Mouse (Mus musculus) limb, embryonic 13.5 days (tissue): ENCODE measurements around the gene Grm4. TPM values are rescaled to one million over a fixed set of nuclear protein-coding genes. Genes with fewer than 3 reads are reported as not detected.

Source experiments
- ATAC-seq: fragments of 200-750 bp; cut with Nextera tagmentation; 2 replicates; pipeline ENCODE4 v1.8.0; 2017; ENCODE audit warnings: low read depth, moderate number of reproducible peaks, moderate TSS enrichment; ENCODE audit not compliant: low FRiP score
- H3K27ac ChIP-seq: fragments of 300-500 bp; sonication (generic); 2 replicates; pipeline ENCODE4 v1.5.1; 2015; ENCODE audit warnings: inconsistent platforms, mild to moderate bottlenecking, moderate library complexity
- H3K27me3 ChIP-seq: fragments of 300-500 bp; sonication (generic); 2 replicates; pipeline ENCODE4 v1.6.1; 2015; ENCODE audit warnings: mild to moderate bottlenecking, inconsistent platforms
- H3K36me3 ChIP-seq: fragments of 300-500 bp; sonication (generic); 2 replicates; pipeline ENCODE4 v1.6.1; 2015; ENCODE audit warnings: inconsistent platforms, mild to moderate bottlenecking, moderate library complexity
- H3K4me1 ChIP-seq: fragments of 300-500 bp; sonication (generic); 2 replicates; pipeline ENCODE4 v1.6.1; 2015; ENCODE audit warnings: inconsistent platforms
- H3K4me2 ChIP-seq: fragments of 300-500 bp; sonication (generic); replicated peaks from 2 replicates; pipeline ENCODE4 v1.6.1; 2015; ENCODE audit warnings: inconsistent platforms, mild to moderate bottlenecking, moderate library complexity
- H3K4me3 ChIP-seq: fragments of 300-500 bp; sonication (generic); 2 replicates; pipeline ENCODE4 v1.5.1; 2015; ENCODE audit warnings: moderate library complexity, mild to moderate bottlenecking, inconsistent platforms
- H3K9ac ChIP-seq: fragments of 300-500 bp; sonication (generic); 2 replicates; pipeline ENCODE4 v1.6.1; 2015; ENCODE audit warnings: mild to moderate bottlenecking, inconsistent platforms
- H3K9me3 ChIP-seq: fragments of 300-500 bp; sonication (generic); 2 replicates; pipeline ENCODE4 v1.6.1; 2016; ENCODE audit warnings: inconsistent platforms
- WGBS: fragments of 180-500 bp; shearing (Covaris S2); methylation state at CpG from one replicate; pipeline ENCODE4 v1.1.7; 2015; 5-methylcytosine and 5-hydroxymethylcytosine counted together
- polyA plus RNA-seq: library from polyadenylated mRNA; unstranded; fragments of >200 nt; fragmentation: Nextera tagmentation; extraction: Ambion mirVana; gene quantifications from 2 replicates; pipeline ENCODE4 v1.2.1, GENCODE M21; 2015

The Grm4 gene
- polyA plus RNA-seq, 1 experiment from 2014 or later = 0.34 TPM

DNA sequence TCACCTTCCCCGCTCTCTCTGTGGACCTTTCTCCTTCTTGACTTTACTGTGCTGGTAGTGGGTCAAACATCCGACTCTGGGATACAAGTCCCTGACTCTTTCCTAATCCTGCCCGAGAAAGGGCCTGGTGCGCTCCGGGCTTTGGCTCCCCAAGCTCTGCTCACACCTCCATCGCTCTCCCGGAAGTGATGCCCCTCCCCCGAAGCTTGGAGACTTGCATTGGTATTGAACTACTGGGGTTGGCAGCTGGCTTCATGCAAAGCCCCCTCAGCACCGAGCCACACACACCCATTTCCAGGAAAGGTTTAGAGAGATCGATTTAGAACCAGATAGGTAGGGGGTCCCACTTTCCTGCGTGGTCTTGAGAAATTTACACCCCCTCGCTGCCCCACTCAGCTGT, 24.8 kb upstream of the Grm4 start:
- Histone ChIP-seq H3K4me1 (peaks cover 14% of the 10 kb centered on the region), H3K9me3 (no peaks in the 10 kb centered on the region), H3K36me3 (no peaks in the 10 kb centered on the region), H3K4me3 (no peak overlapping the region), H3K9ac (no peak overlapping the region), H3K27ac (no peak overlapping the region), H3K4me2 (no peak overlapping the region), H3K27me3 (no peaks in the 10 kb centered on the region)
- 52% methylated on average over 12 of the region's 12 CpGs for WGBS
- ATAC-seq = no peak

DNA sequence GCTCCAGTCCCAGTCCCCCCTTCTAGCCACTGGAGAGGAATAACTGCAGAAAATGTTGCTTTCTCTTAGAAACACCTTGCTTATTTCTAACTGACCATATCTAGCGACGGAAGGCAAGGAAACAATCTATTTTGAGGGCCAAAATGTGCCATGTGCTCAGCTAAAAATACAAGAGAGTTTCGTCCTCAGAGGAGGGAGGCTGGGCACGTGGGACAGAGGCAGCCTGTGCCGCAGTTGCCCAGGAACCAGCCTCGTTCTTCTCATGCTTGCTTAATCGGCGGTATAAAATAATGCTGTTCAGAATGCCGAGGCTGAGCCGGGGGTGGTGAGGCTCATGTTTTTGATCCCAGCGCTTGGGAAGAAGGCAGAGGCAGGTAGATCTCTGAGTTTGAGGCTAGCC, 23.3 kb upstream of the Grm4 start:
- Histone ChIP-seq H3K27me3 (no peaks in the 10 kb centered on the region), H3K4me3 (no peak overlapping the region), H3K27ac (no peak overlapping the region), H3K4me2 (no peak overlapping the region), H3K36me3 (no peaks in the 10 kb centered on the region), H3K9ac (no peak overlapping the region), H3K9me3 (no peaks in the 10 kb centered on the region), H3K4me1 (peaks cover 14% of the 10 kb centered on the region)
- 85% methylated on average over 11 of the region's 11 CpGs for WGBS
- no peak for ATAC-seq

DNA sequence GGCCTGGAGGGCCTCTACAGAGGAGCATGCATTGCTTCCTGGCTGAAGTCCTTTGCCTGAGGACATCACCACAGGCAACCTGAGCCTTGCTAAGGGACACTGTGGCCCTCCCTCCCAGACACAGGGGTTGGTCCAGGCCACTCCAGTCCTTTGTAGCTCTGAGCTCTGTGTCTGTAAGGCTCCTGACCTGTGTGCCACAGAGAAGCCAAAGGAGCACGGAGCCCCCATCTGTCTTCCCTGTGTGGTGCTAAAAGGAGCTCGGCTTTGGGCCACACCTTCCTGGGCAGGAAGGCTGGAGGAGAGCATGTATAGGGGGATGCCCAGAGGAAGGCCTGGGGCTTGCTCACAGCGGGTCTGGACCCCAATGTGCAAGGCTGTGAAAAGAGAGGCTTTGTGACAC, 20.8 kb upstream of the Grm4 start:
- 77% methylated on average over 3 of the region's 3 CpGs for WGBS
- H3K9ac ChIP-seq = no peak overlapping the region
- no peak overlapping the region for H3K4me3 ChIP-seq
- no peaks in the 10 kb centered on the region for H3K9me3 ChIP-seq
- H3K4me2 ChIP-seq = no peak overlapping the region
- peaks cover 6% of the 10 kb centered on the region; the same call in 1 of the 2 replicates for H3K4me1 ChIP-seq
- H3K36me3 ChIP-seq = no peaks in the 10 kb centered on the region
- no peaks in the 10 kb centered on the region for H3K27me3 ChIP-seq
- H3K27ac ChIP-seq = no peak overlapping the region
- no peak for ATAC-seq

DNA sequence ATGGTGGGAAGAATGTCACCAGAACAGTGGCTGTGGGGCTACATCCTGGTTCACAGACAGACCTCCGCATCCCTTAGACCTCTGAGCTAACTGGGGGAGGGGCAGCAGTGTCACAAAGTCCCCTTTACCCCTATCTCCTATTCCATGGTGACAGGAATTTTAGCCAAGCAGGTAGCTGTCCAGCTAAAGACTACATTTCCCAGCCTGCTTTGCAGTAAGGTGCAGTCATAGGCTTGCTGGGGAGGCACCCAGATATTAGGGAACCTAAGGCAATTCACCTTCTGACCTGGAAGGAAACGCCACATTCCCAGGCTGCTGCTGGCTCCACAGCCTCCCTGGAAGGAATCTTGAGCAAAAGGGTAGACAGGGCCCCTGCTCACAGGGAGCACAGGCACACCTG, 20.1 kb upstream of the Grm4 start:
- Histone ChIP-seq H3K9me3 (no peaks in the 10 kb centered on the region), H3K27me3 (no peaks in the 10 kb centered on the region)

DNA sequence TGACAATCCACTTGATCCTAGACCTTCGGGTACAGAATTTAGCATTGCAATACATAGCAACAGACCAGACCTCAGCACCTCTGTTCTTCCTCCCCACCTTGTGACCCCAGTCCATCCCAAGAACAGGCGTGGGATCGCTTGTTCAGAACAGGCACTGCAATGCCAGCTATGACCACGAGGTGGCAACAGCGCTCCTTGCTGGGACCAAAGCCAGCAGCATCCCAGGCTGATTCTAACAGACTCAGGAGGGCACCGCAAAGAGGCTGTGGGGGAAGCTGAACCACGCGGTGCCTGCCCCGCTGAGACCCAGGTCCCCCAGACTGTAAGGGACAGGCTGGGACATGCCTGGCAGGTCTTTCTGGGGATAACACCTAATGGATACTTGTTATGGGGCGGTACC, 13.5 kb upstream of the Grm4 start:
- ATAC-seq = peak; percentile 73; the same call in 1 of the 2 replicates
- no peaks in the 10 kb centered on the region for H3K27me3 ChIP-seq
- no peak overlapping the region for H3K4me3 ChIP-seq
- H3K36me3 ChIP-seq = no peaks in the 10 kb centered on the region
- H3K9me3 ChIP-seq = no peaks in the 10 kb centered on the region
- peaks cover 3% of the 10 kb centered on the region for H3K4me1 ChIP-seq
- H3K4me2 ChIP-seq = peak overlapping the region; percentile 32
- H3K27ac ChIP-seq = no peak overlapping the region
- WGBS = 4% methylated on average over 10 of the region's 10 CpGs
- no peak overlapping the region for H3K9ac ChIP-seq

More for the DNA sequence above, 20.1 kb upstream of the Grm4 start:
- Histone ChIP-seq H3K4me3 (no peak overlapping the region), H3K4me1 (peaks cover 4% of the 10 kb centered on the region; the same call in 1 of the 2 replicates), H3K36me3 (no peaks in the 10 kb centered on the region), H3K9ac (no peak overlapping the region), H3K4me2 (no peak overlapping the region), H3K27ac (no peak overlapping the region)
- ATAC-seq = no peak
- WGBS = 63% methylated on average over 2 of the region's 2 CpGs

DNA sequence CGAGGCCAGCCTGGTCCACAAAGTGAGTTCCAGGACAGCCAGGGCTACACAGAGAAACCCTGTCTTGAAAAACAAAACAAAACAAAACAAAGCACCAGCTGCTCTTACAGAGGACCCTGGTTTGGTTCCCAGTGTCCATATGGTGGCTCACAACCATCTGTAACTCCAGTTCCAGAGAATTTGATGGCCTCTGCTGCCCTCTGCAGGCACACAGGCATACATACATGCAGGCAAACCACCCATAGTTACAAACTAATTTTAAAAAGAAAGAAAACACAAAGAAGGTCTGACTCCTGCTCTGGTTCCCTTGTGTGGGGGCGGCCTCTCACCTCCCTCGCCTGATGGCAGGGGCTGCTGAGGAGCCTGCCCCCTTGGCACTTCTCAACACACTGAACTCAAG, 12.2 kb upstream of the Grm4 start:
- no peaks in the 10 kb centered on the region for H3K9me3 ChIP-seq
- H3K4me3 ChIP-seq = no peak overlapping the region
- WGBS = 83% methylated on average over 3 of the region's 3 CpGs
- no peak overlapping the region for H3K27ac ChIP-seq
- no peak overlapping the region for H3K9ac ChIP-seq
- H3K4me2 ChIP-seq = no peak overlapping the region
- H3K4me1 ChIP-seq = peaks cover 3% of the 10 kb centered on the region
- ATAC-seq = no peak
- no peaks in the 10 kb centered on the region for H3K27me3 ChIP-seq
- no peaks in the 10 kb centered on the region for H3K36me3 ChIP-seq

DNA sequence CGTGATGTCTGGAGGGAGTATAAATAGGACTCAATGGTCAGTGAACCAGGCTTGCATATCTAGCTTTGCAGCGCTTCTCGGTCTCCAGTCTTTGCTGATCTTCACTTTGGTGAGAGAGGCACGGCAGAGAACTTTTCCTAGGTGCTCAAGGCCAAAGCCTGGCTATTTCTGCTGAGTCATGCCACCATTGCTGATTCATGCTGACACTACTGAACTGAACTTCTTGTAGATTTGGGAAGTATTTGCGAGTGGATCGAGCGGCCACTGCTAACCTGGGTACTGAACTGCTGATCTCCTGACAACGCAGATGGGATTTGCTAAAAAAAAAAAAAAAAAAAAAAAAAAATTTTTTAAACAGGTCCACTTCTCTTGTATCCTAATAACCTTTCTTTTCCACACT, 10.9 kb upstream of the Grm4 start:
- no peak overlapping the region for H3K27ac ChIP-seq
- no peak overlapping the region for H3K9ac ChIP-seq
- H3K27me3 ChIP-seq = no peaks in the 10 kb centered on the region
- no peaks in the 10 kb centered on the region for H3K9me3 ChIP-seq
- H3K4me1 ChIP-seq = peaks cover 3% of the 10 kb centered on the region
- H3K4me3 ChIP-seq = no peak overlapping the region
- no peak for ATAC-seq
- 91% methylated on average over 8 of the region's 8 CpGs for WGBS
- H3K36me3 ChIP-seq = no peaks in the 10 kb centered on the region
- no peak overlapping the region for H3K4me2 ChIP-seq

DNA sequence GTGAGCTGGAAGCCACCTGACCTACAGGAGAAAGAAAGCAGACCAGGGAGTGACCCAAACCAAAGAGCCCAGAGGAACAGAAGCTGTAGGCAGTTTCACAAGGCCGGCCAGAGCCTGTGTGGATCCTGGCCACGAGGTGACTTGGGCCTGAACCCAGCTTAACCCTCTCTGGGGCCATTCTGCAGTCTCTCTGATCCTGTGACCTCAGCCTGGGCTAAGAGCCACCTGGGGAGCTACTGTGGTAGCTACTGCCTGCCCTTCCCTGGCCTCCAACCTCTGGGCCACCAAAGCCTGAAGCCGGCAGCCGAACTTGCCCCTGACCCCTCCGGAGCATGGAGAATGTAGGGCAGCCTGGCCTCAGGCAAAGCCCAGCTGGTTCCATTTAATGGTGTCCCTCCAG, 7.6 kb upstream of the Grm4 start:
- Histone ChIP-seq H3K9me3 (0 out of 2 replicates have a peak, but pooled peaks cover 4% of the 10 kb centered on the region), H3K27me3 (no peaks in the 10 kb centered on the region), H3K4me3 (no peak overlapping the region), H3K36me3 (no peaks in the 10 kb centered on the region), H3K4me2 (no peak overlapping the region), H3K9ac (no peak overlapping the region), H3K27ac (no peak overlapping the region), H3K4me1 (no peaks in the 10 kb centered on the region)
- 65% methylated on average over 5 of the region's 5 CpGs for WGBS
- ATAC-seq = no peak

DNA sequence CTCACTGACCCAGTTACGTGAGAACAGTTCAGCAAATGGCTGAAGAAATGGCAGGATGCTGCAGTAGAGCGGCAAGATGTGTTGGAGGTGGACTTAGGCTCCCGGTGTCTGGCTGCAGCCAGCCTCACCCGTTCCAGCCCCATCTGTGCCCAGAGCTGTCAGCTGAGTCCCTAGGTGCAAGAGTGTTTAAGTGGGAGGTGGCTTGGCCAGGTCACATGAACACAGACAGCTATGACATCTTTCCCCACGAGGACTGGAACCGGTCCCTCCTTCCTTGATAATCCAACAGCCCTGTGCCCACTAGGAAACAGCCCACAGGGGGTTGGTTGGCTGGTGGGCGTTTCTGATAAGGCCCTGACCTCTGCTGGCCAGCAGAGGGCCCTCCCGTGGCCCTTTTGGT, 6.8 kb upstream of the Grm4 start:
- no peak overlapping the region for H3K4me2 ChIP-seq
- peaks cover 2% of the 10 kb centered on the region; the same call in 1 of the 2 replicates for H3K27me3 ChIP-seq
- no peaks in the 10 kb centered on the region for H3K4me1 ChIP-seq
- WGBS = 56% methylated on average over 8 of the region's 8 CpGs
- H3K27ac ChIP-seq = no peak overlapping the region
- no peak overlapping the region for H3K9ac ChIP-seq
- 0 out of 2 replicates have a peak, but pooled peaks cover 4% of the 10 kb centered on the region for H3K9me3 ChIP-seq
- no peaks in the 10 kb centered on the region for H3K36me3 ChIP-seq
- H3K4me3 ChIP-seq = no peak overlapping the region
- no peak for ATAC-seq

DNA sequence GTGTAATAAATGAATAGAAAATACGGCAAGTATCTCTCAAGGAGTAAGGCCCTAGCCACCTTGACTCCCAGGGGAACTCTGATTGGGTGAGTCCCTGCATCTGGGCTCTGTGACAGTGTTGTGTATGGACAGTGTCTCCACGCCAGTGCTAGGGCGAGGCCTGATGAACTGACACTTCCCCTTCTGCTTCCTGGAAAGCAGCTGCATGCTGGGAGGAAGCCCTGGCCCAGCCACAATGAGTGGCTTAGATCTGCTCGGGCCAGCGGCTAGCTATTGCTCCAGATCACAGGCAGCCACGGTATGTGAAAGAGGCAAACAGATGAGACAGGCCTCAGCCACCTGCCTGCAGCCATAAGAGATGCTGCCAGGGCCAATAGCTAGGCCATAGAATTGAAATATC, 6.0 kb upstream of the Grm4 start:
- H3K36me3 ChIP-seq = no peaks in the 10 kb centered on the region
- H3K27me3 ChIP-seq = peaks cover 9% of the 10 kb centered on the region
- no peaks in the 10 kb centered on the region for H3K4me1 ChIP-seq
- H3K4me2 ChIP-seq = no peak overlapping the region
- 79% methylated on average over 6 of the region's 6 CpGs for WGBS
- no peak overlapping the region for H3K27ac ChIP-seq
- H3K4me3 ChIP-seq = no peak overlapping the region
- H3K9ac ChIP-seq = no peak overlapping the region
- 0 out of 2 replicates have a peak, but pooled peaks cover 4% of the 10 kb centered on the region for H3K9me3 ChIP-seq
- no peak for ATAC-seq

DNA sequence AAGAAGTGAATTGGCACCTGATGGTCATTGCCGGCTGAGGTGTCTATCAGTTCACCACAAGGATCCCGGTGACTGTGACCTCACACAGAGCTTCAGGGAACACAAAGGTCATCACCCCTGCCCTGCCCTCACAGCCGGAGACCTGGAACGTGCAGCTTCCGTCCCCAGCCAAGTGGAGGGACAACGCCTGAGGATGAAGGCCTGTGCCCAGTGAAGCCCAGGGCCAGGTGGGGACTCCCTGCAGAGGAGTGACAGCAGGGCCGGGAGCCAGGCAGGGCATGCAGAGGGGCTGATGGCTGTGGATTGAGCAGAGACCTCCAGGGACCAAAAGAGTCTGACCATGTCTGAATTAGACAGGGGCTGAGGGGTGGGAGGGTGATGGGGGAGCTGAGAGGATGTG, 1.9 kb upstream of the Grm4 start:
- Histone ChIP-seq H3K4me2 (no peak overlapping the region), H3K27me3 (peaks cover 49% of the 10 kb centered on the region), H3K4me3 (no peak overlapping the region), H3K9ac (no peak overlapping the region), H3K4me1 (peaks cover 3% of the 10 kb centered on the region; the same call in 1 of the 2 replicates), H3K36me3 (no peaks in the 10 kb centered on the region), H3K9me3 (0 out of 2 replicates have a peak, but pooled peaks cover 4% of the 10 kb centered on the region), H3K27ac (no peak overlapping the region)
- WGBS = 51% methylated on average over 7 of the region's 7 CpGs
- ATAC-seq = no peak

DNA sequence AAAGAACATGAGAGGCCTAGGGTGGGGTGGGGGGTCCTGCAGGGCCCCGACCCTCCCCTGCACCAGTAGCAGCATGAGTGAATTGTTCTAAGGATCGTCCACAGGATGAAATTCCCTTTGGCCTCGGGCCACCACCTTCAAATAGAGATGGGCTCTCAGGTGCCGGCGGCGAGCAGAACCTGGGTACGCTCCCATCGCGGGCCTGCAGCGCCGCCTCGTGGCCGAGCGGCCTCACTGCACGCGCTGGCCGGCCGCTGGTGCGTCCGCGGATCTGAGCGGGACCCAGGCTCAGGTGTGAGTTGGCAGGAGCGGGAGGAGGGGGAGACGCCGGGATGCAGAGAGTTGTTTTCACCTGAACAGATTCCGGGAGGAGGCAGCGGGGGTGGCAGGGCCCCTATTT, 646 bp downstream of the Grm4 start:
- 1% methylated on average over 27 of the region's 27 CpGs for WGBS
- Histone ChIP-seq H3K36me3 (no peaks in the 10 kb centered on the region), H3K9me3 (no peaks in the 10 kb centered on the region), H3K27me3 (peaks cover 74% of the 10 kb centered on the region), H3K27ac (no peak overlapping the region), H3K4me3 (peak overlapping the region; percentile 15; the same call in 1 of the 2 replicates), H3K9ac (no peak overlapping the region), H3K4me1 (peaks cover 3% of the 10 kb centered on the region; the same call in 1 of the 2 replicates), H3K4me2 (peak overlapping the region; percentile 40)
- ATAC-seq = peak; percentile 40; the same call in 1 of the 2 replicates
